Mouse (Mus musculus): ENCODE results near the gene Olfml1. TPM values are rescaled to one million over a fixed set of nuclear protein-coding genes. Genes with fewer than 3 reads are reported as not detected.
A peak's percentile ranks its signal among the peaks of the same experiment; 100 is the strongest.

The Olfml1 gene
- polyA plus RNA-seq, 1 experiment from 2014 or later: 19.6 TPM

DNA sequence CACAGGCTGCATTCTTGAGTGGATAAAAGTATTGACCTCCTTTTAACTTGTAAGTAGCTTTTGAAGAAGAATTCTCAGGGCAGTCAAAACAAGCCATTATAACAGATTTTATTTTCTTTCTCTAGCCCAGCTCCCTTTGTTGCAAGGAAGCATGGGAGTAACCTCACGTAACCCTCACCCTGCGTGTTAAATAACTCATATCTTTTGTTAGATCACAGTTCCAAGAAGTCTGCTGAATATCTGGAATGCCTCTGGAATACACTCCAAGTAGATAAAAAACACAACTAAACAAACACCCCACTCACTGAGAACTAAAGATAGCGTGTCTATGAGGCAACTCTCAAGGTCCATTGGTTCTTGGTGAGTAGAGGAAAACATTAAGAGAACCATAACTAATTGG, 7.0 kb downstream of the Olfml1 start:
- Histone ChIP-seq H3K4me2 (ENCODE audit: low read depth, low read length) (no peak overlapping the region), H3K9me3 (replicated peaks; ENCODE audit: control insufficient read depth, low read length) (no peaks in the 10 kb centered on the region; the same call in 1 of the 2 replicates), H3K9ac (ENCODE audit: low read length) (no peak overlapping the region), H3K4me3 (replicated peaks; ENCODE audit: low read length) (no peak overlapping the region), H3K27me3 (ENCODE audit: control insufficient read depth, insufficient read depth, low read length) (no peaks in the 10 kb centered on the region), H3K36me3 (ENCODE audit: control insufficient read depth, insufficient read depth, low read length) (peaks cover 8% of the 10 kb centered on the region; the same call in 1 of the 2 replicates), H3K4me1 (ENCODE audit: control insufficient read depth, insufficient read depth, low read length) (no peaks in the 10 kb centered on the region), H3K27ac (ENCODE audit: low read length) (no peak overlapping the region)
- no peak for ATAC-seq (ENCODE audit: insufficient read depth, low FRiP score)
- WGBS: 63% methylated on average over 3 of the region's 3 CpGs

DNA sequence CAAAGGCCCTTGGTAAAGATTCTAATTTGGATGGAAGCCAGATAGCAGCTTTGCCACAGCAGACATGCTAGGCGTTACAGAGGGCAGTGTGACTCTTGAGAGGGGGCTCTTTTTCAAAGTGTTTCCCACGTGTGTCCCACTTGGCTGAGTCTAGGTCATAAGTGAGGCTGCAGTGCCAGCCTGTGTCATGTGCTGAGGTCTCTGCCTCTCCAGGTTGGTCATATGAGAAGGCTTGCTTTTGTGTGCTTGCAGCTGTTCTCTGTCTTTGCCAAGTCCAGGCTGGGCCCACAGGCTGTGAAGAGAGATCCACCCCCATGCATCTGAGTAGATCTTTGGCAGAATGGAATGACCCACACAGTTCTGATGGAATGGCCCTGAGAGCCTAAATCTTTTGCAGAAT, 25.4 kb downstream of the Olfml1 start:
- 43% methylated on average over 2 of the region's 2 CpGs for WGBS
- no peak overlapping the region for H3K9ac ChIP-seq (ENCODE audit: low read length)
- no peak overlapping the region for H3K4me3 ChIP-seq (replicated peaks; ENCODE audit: low read length)
- peaks cover 2% of the 10 kb centered on the region; the same call in 1 of the 2 replicates for H3K4me1 ChIP-seq (ENCODE audit: control insufficient read depth, insufficient read depth, low read length)
- H3K27ac ChIP-seq (ENCODE audit: low read length): no peak overlapping the region
- no peaks in the 10 kb centered on the region for H3K27me3 ChIP-seq (ENCODE audit: control insufficient read depth, insufficient read depth, low read length)
- no peak overlapping the region for H3K4me2 ChIP-seq (ENCODE audit: low read depth, low read length)
- H3K9me3 ChIP-seq (replicated peaks; ENCODE audit: control insufficient read depth, low read length): no peaks in the 10 kb centered on the region
- H3K36me3 ChIP-seq (ENCODE audit: control insufficient read depth, insufficient read depth, low read length): no peaks in the 10 kb centered on the region
- ATAC-seq (ENCODE audit: insufficient read depth, low FRiP score): no peak

- ATAC-seq (ENCODE audit: insufficient read depth, low FRiP score): no peak
- Histone ChIP-seq H3K27me3 (ENCODE audit: control insufficient read depth, insufficient read depth, low read length) (no peaks in the 10 kb centered on the region), H3K36me3 (ENCODE audit: control insufficient read depth, insufficient read depth, low read length) (no peaks in the 10 kb centered on the region), H3K9ac (ENCODE audit: low read length) (no peak overlapping the region; the same call in 1 of the 2 replicates), H3K4me3 (replicated peaks; ENCODE audit: low read length) (peak overlapping the region; percentile 64; the same call in 1 of the 2 replicates), H3K4me2 (ENCODE audit: low read depth, low read length) (peak overlapping the region; percentile 94), H3K4me1 (ENCODE audit: control insufficient read depth, insufficient read depth, low read length) (peaks cover 2% of the 10 kb centered on the region; the same call in 1 of the 2 replicates), H3K9me3 (replicated peaks; ENCODE audit: control insufficient read depth, low read length) (no peaks in the 10 kb centered on the region), H3K27ac (ENCODE audit: low read length) (peak overlapping the region; percentile 76; the same call in 1 of the 2 replicates)
- WGBS: 38% methylated on average over 7 of the region's 7 CpGs
Measured at GRCm38 (mm10) chr7:107593904-107594303, 26.7 kb downstream of the Olfml1 start.

DNA sequence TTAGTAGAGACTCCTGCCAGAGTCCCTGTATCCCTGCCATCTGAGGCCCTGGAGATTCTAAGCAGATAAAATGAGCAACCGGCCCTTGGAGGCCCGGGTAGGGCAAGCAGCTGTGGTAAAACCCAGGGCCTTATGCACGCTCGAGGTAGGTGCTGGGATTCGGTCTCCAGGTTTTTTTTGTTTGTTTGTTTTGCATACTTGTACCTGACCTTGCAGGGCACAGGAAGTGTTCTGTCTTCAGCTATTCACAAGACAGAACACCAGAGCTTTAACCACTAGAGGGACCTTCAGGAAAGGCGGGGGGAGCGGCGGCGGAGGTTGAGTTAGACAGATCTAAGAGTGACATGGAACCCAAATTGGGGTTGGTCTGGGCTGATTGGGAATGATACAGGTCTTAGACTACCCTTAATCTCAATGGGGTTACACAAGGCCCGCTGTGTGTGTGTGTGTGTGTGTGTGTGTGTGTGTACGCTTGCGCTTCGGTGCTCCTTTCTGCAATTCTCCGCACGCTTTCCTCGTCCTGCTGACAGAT, 27.1 kb downstream of the Olfml1 start:
- Histone ChIP-seq H3K27me3 (ENCODE audit: control insufficient read depth, insufficient read depth, low read length) (no peaks in the 10 kb centered on the region), H3K27ac (ENCODE audit: low read length) (peak overlapping the region; percentile 76), H3K4me2 (ENCODE audit: low read depth, low read length) (peak overlapping the region; percentile 94), H3K9ac (ENCODE audit: low read length) (peak overlapping the region; percentile 71), H3K4me1 (ENCODE audit: control insufficient read depth, insufficient read depth, low read length) (peaks cover 2% of the 10 kb centered on the region; the same call in 1 of the 2 replicates), H3K36me3 (ENCODE audit: control insufficient read depth, insufficient read depth, low read length) (no peaks in the 10 kb centered on the region), H3K4me3 (replicated peaks; ENCODE audit: low read length) (peak overlapping the region; percentile 64), H3K9me3 (replicated peaks; ENCODE audit: control insufficient read depth, low read length) (no peaks in the 10 kb centered on the region)
- peak; percentile 79 for ATAC-seq (ENCODE audit: insufficient read depth, low FRiP score)
- 2% methylated on average over 16 of the region's 16 CpGs for WGBS

DNA sequence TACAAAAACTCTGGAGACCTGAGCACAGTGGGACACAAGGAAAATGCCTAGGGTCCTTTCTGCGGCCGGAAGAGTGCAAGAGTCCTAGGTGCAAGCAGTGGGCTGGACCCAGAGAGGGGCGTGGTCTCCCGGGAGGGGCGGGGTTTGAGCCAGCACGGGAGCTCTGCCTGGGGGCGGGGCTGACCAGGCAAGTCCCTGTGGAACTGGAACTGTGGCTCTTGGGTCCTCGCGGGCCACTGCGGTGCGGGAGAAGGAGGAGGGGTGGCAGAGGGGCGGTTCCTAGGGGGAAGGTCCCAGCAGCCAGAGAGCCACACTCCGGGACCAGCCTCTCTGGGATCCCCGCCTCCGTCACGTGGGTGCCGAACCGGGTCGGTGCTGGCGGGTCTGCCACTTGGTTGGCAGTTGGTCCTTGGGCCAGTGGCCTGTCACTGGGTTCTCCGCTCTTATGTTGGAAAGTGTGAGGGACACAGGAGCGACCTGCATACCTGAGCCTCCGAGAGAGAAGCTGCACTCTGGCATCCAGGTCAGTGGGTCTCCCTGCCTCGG, 27.7 kb downstream of the Olfml1 start, which contains the start of gene Ppfibp2:
Gene Ppfibp2, plus strand, starts transcription at position 351 of the 546 bp plus-strand sequence.
- peak within 1 kb of the TSS; percentile 94 for H3K4me2 ChIP-seq (ENCODE audit: low read depth, low read length)
- under 1% methylated on average over 24 of the region's 24 CpGs for WGBS
- no peaks in the 10 kb centered on the region for H3K9me3 ChIP-seq (replicated peaks; ENCODE audit: control insufficient read depth, low read length)
- no peaks in the 10 kb centered on the region for H3K36me3 ChIP-seq (ENCODE audit: control insufficient read depth, insufficient read depth, low read length)
- H3K4me3 ChIP-seq (replicated peaks; ENCODE audit: low read length): peak within 1 kb of the TSS; percentile 64
- ATAC-seq (ENCODE audit: insufficient read depth, low FRiP score): peak; percentile 97
- peak within 1 kb of the TSS; percentile 71 for H3K9ac ChIP-seq (ENCODE audit: low read length)
- peak within 1 kb of the TSS; percentile 76 for H3K27ac ChIP-seq (ENCODE audit: low read length)
- H3K27me3 ChIP-seq (ENCODE audit: control insufficient read depth, insufficient read depth, low read length): no peaks in the 10 kb centered on the region
- H3K4me1 ChIP-seq (ENCODE audit: control insufficient read depth, insufficient read depth, low read length): peaks cover 2% of the 10 kb centered on the region; the same call in 1 of the 2 replicates

- no peak overlapping the region for H3K27ac ChIP-seq (ENCODE audit: low read length)
Measured at GRCm38 (mm10) chr7:107595426-107595825, 28.2 kb downstream of the Olfml1 start.

DNA sequence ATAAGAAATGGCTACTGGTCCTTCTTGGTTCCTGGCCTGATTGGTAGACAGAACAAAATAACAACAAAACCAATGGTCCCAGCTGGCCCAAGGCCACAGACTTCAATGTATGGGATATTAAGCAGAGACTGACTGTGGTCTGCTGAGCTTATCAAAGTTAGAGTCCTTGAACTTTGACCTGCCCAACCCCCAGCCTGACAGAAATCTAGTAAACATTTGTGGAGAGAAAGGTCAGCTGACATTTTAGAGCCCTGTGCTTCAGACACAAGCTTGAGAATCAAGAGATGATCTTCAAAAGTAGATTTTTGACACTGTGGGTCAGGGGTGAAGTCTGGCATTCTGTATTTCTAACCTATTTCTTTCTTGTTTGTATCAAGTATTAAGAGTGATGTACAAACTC, 29.5 kb downstream of the Olfml1 start:
- no peak overlapping the region for H3K4me3 ChIP-seq (replicated peaks; ENCODE audit: low read length)
- no peak overlapping the region for H3K9ac ChIP-seq (ENCODE audit: low read length)
- no peaks in the 10 kb centered on the region for H3K36me3 ChIP-seq (ENCODE audit: control insufficient read depth, insufficient read depth, low read length)
- ATAC-seq (ENCODE audit: insufficient read depth, low FRiP score): no peak
- no peaks in the 10 kb centered on the region for H3K9me3 ChIP-seq (replicated peaks; ENCODE audit: control insufficient read depth, low read length)
- peaks cover 2% of the 10 kb centered on the region; the same call in 1 of the 2 replicates for H3K4me1 ChIP-seq (ENCODE audit: control insufficient read depth, insufficient read depth, low read length)
- H3K4me2 ChIP-seq (ENCODE audit: low read depth, low read length): no peak overlapping the region
- no peaks in the 10 kb centered on the region for H3K27me3 ChIP-seq (ENCODE audit: control insufficient read depth, insufficient read depth, low read length)
- no peak overlapping the region for H3K27ac ChIP-seq (ENCODE audit: low read length)

More at GRCm38 (mm10) chr7:107595426-107595825, 28.2 kb downstream of the Olfml1 start:
- H3K9ac ChIP-seq (ENCODE audit: low read length): peak overlapping the region; percentile 71; the same call in 1 of the 2 replicates
- H3K9me3 ChIP-seq (replicated peaks; ENCODE audit: control insufficient read depth, low read length): no peaks in the 10 kb centered on the region
- peak overlapping the region; percentile 64 for H3K4me3 ChIP-seq (replicated peaks; ENCODE audit: low read length)
- H3K4me1 ChIP-seq (ENCODE audit: control insufficient read depth, insufficient read depth, low read length): peaks cover 2% of the 10 kb centered on the region; the same call in 1 of the 2 replicates
- no peaks in the 10 kb centered on the region for H3K36me3 ChIP-seq (ENCODE audit: control insufficient read depth, insufficient read depth, low read length)
- WGBS: 11% methylated on average over 13 of the region's 13 CpGs
- H3K27me3 ChIP-seq (ENCODE audit: control insufficient read depth, insufficient read depth, low read length): no peaks in the 10 kb centered on the region
- ATAC-seq (ENCODE audit: insufficient read depth, low FRiP score): no peak
- H3K4me2 ChIP-seq (ENCODE audit: low read depth, low read length): peak overlapping the region; percentile 94

GRCm38 (mm10) chr7:107597956-107598355, 30.7 kb downstream of the Olfml1 start:
- no peaks in the 10 kb centered on the region for H3K36me3 ChIP-seq (ENCODE audit: control insufficient read depth, insufficient read depth, low read length)
- no peak overlapping the region for H3K27ac ChIP-seq (ENCODE audit: low read length)
- no peak overlapping the region for H3K4me2 ChIP-seq (ENCODE audit: low read depth, low read length)
- H3K9ac ChIP-seq (ENCODE audit: low read length): no peak overlapping the region
- H3K27me3 ChIP-seq (ENCODE audit: control insufficient read depth, insufficient read depth, low read length): no peaks in the 10 kb centered on the region
- H3K9me3 ChIP-seq (replicated peaks; ENCODE audit: control insufficient read depth, low read length): no peaks in the 10 kb centered on the region
- ATAC-seq (ENCODE audit: insufficient read depth, low FRiP score): no peak
- H3K4me3 ChIP-seq (replicated peaks; ENCODE audit: low read length): no peak overlapping the region
- H3K4me1 ChIP-seq (ENCODE audit: control insufficient read depth, insufficient read depth, low read length): peaks cover 2% of the 10 kb centered on the region; the same call in 1 of the 2 replicates
- 70% methylated on average over 3 of the region's 3 CpGs for WGBS

DNA sequence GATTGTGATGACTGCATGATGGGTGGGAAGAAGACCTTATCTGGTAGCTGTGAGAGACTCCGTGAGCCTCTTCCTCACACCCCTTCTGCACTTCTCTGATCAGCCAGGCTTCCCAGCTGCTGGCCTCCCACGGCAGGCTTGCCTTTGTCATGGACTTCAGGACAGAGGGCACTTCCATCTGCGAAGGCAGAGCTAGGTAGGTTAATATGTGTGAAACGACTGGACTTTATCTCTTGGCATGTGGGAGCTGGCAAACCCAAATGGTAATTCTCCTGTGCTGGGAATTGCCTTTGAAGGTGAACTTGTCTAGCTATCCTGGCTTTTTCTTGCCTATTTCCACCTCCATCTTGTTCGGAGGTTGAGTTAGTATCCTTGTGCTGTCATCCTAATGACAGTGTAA, 33.4 kb downstream of the Olfml1 start:
- Histone ChIP-seq H3K27me3 (ENCODE audit: control insufficient read depth, insufficient read depth, low read length) (no peaks in the 10 kb centered on the region), H3K9me3 (replicated peaks; ENCODE audit: control insufficient read depth, low read length) (no peaks in the 10 kb centered on the region), H3K4me1 (ENCODE audit: control insufficient read depth, insufficient read depth, low read length) (no peaks in the 10 kb centered on the region), H3K27ac (ENCODE audit: low read length) (no peak overlapping the region), H3K4me3 (replicated peaks; ENCODE audit: low read length) (no peak overlapping the region), H3K9ac (ENCODE audit: low read length) (no peak overlapping the region), H3K4me2 (ENCODE audit: low read depth, low read length) (no peak overlapping the region), H3K36me3 (ENCODE audit: control insufficient read depth, insufficient read depth, low read length) (no peaks in the 10 kb centered on the region)
- ATAC-seq (ENCODE audit: insufficient read depth, low FRiP score): no peak
- WGBS: 73% methylated on average over 5 of the region's 5 CpGs

All from stomach, embryonic 16.5 days (tissue).